Mouse (Mus musculus): ENCODE measurements around the gene Bik. TPM values are rescaled to one million over a fixed set of nuclear protein-coding genes. Genes with fewer than 3 reads are reported as not detected.

Bik gene
- polyA plus RNA-seq, 1 experiment: 5.8 TPM

- TF ChIP-seq POLR2A (IDR thresholded peaks at IDR 0.05; ENCODE audit: low read depth, low read length): no peak
- H3K4me3 ChIP-seq (ENCODE audit: low read depth, low read length): no peak overlapping the region
- no peaks in the 10 kb centered on the region for H3K4me1 ChIP-seq (ENCODE audit: control insufficient read depth, insufficient read depth, insufficient read length, low read length)
- no peaks in the 10 kb centered on the region for H3K36me3 ChIP-seq (ENCODE audit: control insufficient read depth, insufficient read depth, low read length)
- H3K27me3 ChIP-seq (ENCODE audit: control insufficient read depth, insufficient read depth, low read length): no peaks in the 10 kb centered on the region
- H3K27ac ChIP-seq (ENCODE audit: insufficient read depth, low read depth, low read length): no peak overlapping the region
- 82% methylated on average over 9 of the region's 9 CpGs for WGBS
These were observed 39.1 kb upstream of the Bik start for GRCm38 (mm10) chr15:83487477-83488115.

GRCm38 (mm10) chr15:83489471-83489870, 37.2 kb upstream of the Bik start:
- Histone ChIP-seq H3K4me3 (ENCODE audit: low read depth, low read length) (no peak overlapping the region), H3K27ac (ENCODE audit: insufficient read depth, low read depth, low read length) (no peak overlapping the region), H3K4me1 (ENCODE audit: control insufficient read depth, insufficient read depth, insufficient read length, low read length) (no peaks in the 10 kb centered on the region), H3K27me3 (ENCODE audit: control insufficient read depth, insufficient read depth, low read length) (no peaks in the 10 kb centered on the region), H3K36me3 (ENCODE audit: control insufficient read depth, insufficient read depth, low read length) (no peaks in the 10 kb centered on the region)
- 93% methylated on average over 20 of the region's 20 CpGs for WGBS
- TF ChIP-seq CTCF (IDR thresholded peaks at IDR 0.05; ENCODE audit: extremely low read depth, insufficient read length, insufficient replicate concordance, low read depth, low read length) (no peak), POLR2A (IDR thresholded peaks at IDR 0.05; ENCODE audit: low read depth, low read length) (no peak)

GRCm38 (mm10) chr15:83491891-83492290, 34.8 kb upstream of the Bik start:
- 55% methylated on average over 5 of the region's 5 CpGs for WGBS
- TF ChIP-seq POLR2A (IDR thresholded peaks at IDR 0.05; ENCODE audit: low read depth, low read length): no peak
- no peak for TF ChIP-seq CTCF (IDR thresholded peaks at IDR 0.05; ENCODE audit: extremely low read depth, insufficient read length, insufficient replicate concordance, low read depth, low read length)
- Histone ChIP-seq H3K4me1 (ENCODE audit: control insufficient read depth, insufficient read depth, insufficient read length, low read length) (no peaks in the 10 kb centered on the region), H3K36me3 (ENCODE audit: control insufficient read depth, insufficient read depth, low read length) (no peaks in the 10 kb centered on the region), H3K27ac (ENCODE audit: insufficient read depth, low read depth, low read length) (no peak overlapping the region), H3K4me3 (ENCODE audit: low read depth, low read length) (no peak overlapping the region), H3K27me3 (ENCODE audit: control insufficient read depth, insufficient read depth, low read length) (no peaks in the 10 kb centered on the region)

- 54% methylated on average over 7 of the region's 7 CpGs for WGBS
- Histone ChIP-seq H3K27ac (ENCODE audit: insufficient read depth, low read depth, low read length) (no peak overlapping the region), H3K4me1 (ENCODE audit: control insufficient read depth, insufficient read depth, insufficient read length, low read length) (no peaks in the 10 kb centered on the region), H3K27me3 (ENCODE audit: control insufficient read depth, insufficient read depth, low read length) (no peaks in the 10 kb centered on the region), H3K36me3 (ENCODE audit: control insufficient read depth, insufficient read depth, low read length) (no peaks in the 10 kb centered on the region), H3K4me3 (ENCODE audit: low read depth, low read length) (no peak overlapping the region)
- TF ChIP-seq POLR2A (IDR thresholded peaks at IDR 0.05; ENCODE audit: low read depth, low read length) (no peak), CTCF (IDR thresholded peaks at IDR 0.05; ENCODE audit: extremely low read depth, insufficient read length, insufficient replicate concordance, low read depth, low read length) (no peak)
These were observed 32.6 kb upstream of the Bik start for GRCm38 (mm10) chr15:83493856-83494571.

GRCm38 (mm10) chr15:83494572-83494920, 32.1 kb upstream of the Bik start:
- no peaks in the 10 kb centered on the region for H3K27me3 ChIP-seq (ENCODE audit: control insufficient read depth, insufficient read depth, low read length)
- no peak overlapping the region for H3K4me3 ChIP-seq (ENCODE audit: low read depth, low read length)
- 68% methylated on average over 6 of the region's 6 CpGs for WGBS
- no peaks in the 10 kb centered on the region for H3K4me1 ChIP-seq (ENCODE audit: control insufficient read depth, insufficient read depth, insufficient read length, low read length)
- TF ChIP-seq POLR2A (IDR thresholded peaks at IDR 0.05; ENCODE audit: low read depth, low read length) (no peak), CTCF (IDR thresholded peaks at IDR 0.05; ENCODE audit: extremely low read depth, insufficient read length, insufficient replicate concordance, low read depth, low read length) (no peak; the same call in 1 of the 2 replicates)
- no peak overlapping the region for H3K27ac ChIP-seq (ENCODE audit: insufficient read depth, low read depth, low read length)
- H3K36me3 ChIP-seq (ENCODE audit: control insufficient read depth, insufficient read depth, low read length): no peaks in the 10 kb centered on the region

GRCm38 (mm10) chr15:83495195-83495594, 31.5 kb upstream of the Bik start:
- no peaks in the 10 kb centered on the region for H3K27me3 ChIP-seq (ENCODE audit: control insufficient read depth, insufficient read depth, low read length)
- no peaks in the 10 kb centered on the region for H3K36me3 ChIP-seq (ENCODE audit: control insufficient read depth, insufficient read depth, low read length)
- no peak for TF ChIP-seq CTCF (IDR thresholded peaks at IDR 0.05; ENCODE audit: extremely low read depth, insufficient read length, insufficient replicate concordance, low read depth, low read length)
- TF ChIP-seq POLR2A (IDR thresholded peaks at IDR 0.05; ENCODE audit: low read depth, low read length): no peak
- 87% methylated on average over 3 of the region's 3 CpGs for WGBS
- no peaks in the 10 kb centered on the region for H3K4me1 ChIP-seq (ENCODE audit: control insufficient read depth, insufficient read depth, insufficient read length, low read length)
- H3K27ac ChIP-seq (ENCODE audit: insufficient read depth, low read depth, low read length): no peak overlapping the region
- H3K4me3 ChIP-seq (ENCODE audit: low read depth, low read length): no peak overlapping the region

- Histone ChIP-seq H3K36me3 (ENCODE audit: control insufficient read depth, insufficient read depth, low read length) (no peaks in the 10 kb centered on the region), H3K27ac (ENCODE audit: insufficient read depth, low read depth, low read length) (no peak overlapping the region), H3K4me3 (ENCODE audit: low read depth, low read length) (peak overlapping the region; percentile 43), H3K4me1 (ENCODE audit: control insufficient read depth, insufficient read depth, insufficient read length, low read length) (no peaks in the 10 kb centered on the region), H3K27me3 (ENCODE audit: control insufficient read depth, insufficient read depth, low read length) (no peaks in the 10 kb centered on the region)
- 71% methylated on average over 22 of the region's 22 CpGs for WGBS
- no peak for TF ChIP-seq POLR2A (IDR thresholded peaks at IDR 0.05; ENCODE audit: low read depth, low read length)
- no peak for TF ChIP-seq CTCF (IDR thresholded peaks at IDR 0.05; ENCODE audit: extremely low read depth, insufficient read length, insufficient replicate concordance, low read depth, low read length)
These were observed 30.8 kb upstream of the Bik start for GRCm38 (mm10) chr15:83495787-83496367.

Data from small intestine, adult 2 months (tissue).